Mouse (Mus musculus) small intestine, adult 2 months (tissue): ENCODE measurements around the gene Ssh1. TPM values are rescaled to one million over a fixed set of nuclear protein-coding genes. Genes with fewer than 3 reads are reported as not detected.

ENCODE experiments used
- H3K27ac ChIP-seq: fragments of 200-500 bp; 2 replicates; pipeline ENCODE4 v1.5.1; 2012; ENCODE audit warnings: low read depth, low read length, control low read depth, inconsistent platforms; ENCODE audit not compliant: insufficient read depth
- H3K27me3 ChIP-seq: fragments of 200-500 bp; 2 replicates; pipeline ENCODE4 v1.6.1; 2012; ENCODE audit warnings: mild to moderate bottlenecking, moderate library complexity, low read length, inconsistent platforms; ENCODE audit not compliant: control insufficient read depth, insufficient read depth
- H3K36me3 ChIP-seq: fragments of 200-500 bp; 2 replicates; pipeline ENCODE4 v1.6.1; 2012; ENCODE audit warnings: mild to moderate bottlenecking, low read length, control low read depth, inconsistent platforms; ENCODE audit not compliant: control insufficient read depth, insufficient read depth
- H3K4me1 ChIP-seq: fragments of 200-500 bp; 2 replicates; pipeline ENCODE4 v1.6.1; 2012; ENCODE audit warnings: low read length, inconsistent platforms, mixed read lengths; ENCODE audit not compliant: control insufficient read depth, insufficient read depth, insufficient read length
- H3K4me3 ChIP-seq: fragments of 200-500 bp; 2 replicates; pipeline ENCODE4 v1.5.1; 2012; ENCODE audit warnings: low read depth, mild to moderate bottlenecking, control low read depth, inconsistent platforms, low read length, moderate library complexity
- CTCF ChIP-seq: fragments of 200-500 bp; IDR thresholded peaks from 2 replicates; pipeline ENCODE4 v1.5.1; 2012; ENCODE audit warnings: low read depth, mild to moderate bottlenecking, control low read depth, inconsistent platforms, low read length, moderate library complexity, mixed read lengths; ENCODE audit not compliant: insufficient replicate concordance, insufficient read length; ENCODE audit errors: extremely low read depth
- POLR2A ChIP-seq: fragments of 200-500 bp; IDR thresholded peaks from 2 replicates; pipeline ENCODE4 v1.6.1; 2012; ENCODE audit warnings: low read depth, mild to moderate bottlenecking, control low read depth, inconsistent platforms, low read length, moderate library complexity
- WGBS: fragments of 180-500 bp; shearing (Covaris S2); methylation state at CpG from one replicate; pipeline ENCODE4 v1.1.7; 2018; 5-methylcytosine and 5-hydroxymethylcytosine counted together
- polyA plus RNA-seq: library from polyadenylated mRNA; depleted of rRNA; stranded (reverse); fragments of >200 nt; gene quantifications from 2 replicates; pipeline ENCODE4 v1.2.3, GENCODE M21; 2012

The Ssh1 gene
- polyA plus RNA-seq, 1 experiment = 11.3 TPM

- H3K4me1 ChIP-seq = peaks cover 36% of the 10 kb centered on the region
- H3K4me3 ChIP-seq = no peak overlapping the region
- 25% methylated on average over 2 of the region's 2 CpGs for WGBS
- TF ChIP-seq POLR2A (no peak), CTCF (no peak)
- H3K36me3 ChIP-seq = peaks cover 1% of the 10 kb centered on the region; the same call in 1 of the 2 replicates
- peak overlapping the region; percentile 81 for H3K27ac ChIP-seq
- H3K27me3 ChIP-seq = no peaks in the 10 kb centered on the region
Observed at GRCm38 (mm10) chr5:113985737-113986136, 8.0 kb downstream of the Ssh1 start.

DNA sequence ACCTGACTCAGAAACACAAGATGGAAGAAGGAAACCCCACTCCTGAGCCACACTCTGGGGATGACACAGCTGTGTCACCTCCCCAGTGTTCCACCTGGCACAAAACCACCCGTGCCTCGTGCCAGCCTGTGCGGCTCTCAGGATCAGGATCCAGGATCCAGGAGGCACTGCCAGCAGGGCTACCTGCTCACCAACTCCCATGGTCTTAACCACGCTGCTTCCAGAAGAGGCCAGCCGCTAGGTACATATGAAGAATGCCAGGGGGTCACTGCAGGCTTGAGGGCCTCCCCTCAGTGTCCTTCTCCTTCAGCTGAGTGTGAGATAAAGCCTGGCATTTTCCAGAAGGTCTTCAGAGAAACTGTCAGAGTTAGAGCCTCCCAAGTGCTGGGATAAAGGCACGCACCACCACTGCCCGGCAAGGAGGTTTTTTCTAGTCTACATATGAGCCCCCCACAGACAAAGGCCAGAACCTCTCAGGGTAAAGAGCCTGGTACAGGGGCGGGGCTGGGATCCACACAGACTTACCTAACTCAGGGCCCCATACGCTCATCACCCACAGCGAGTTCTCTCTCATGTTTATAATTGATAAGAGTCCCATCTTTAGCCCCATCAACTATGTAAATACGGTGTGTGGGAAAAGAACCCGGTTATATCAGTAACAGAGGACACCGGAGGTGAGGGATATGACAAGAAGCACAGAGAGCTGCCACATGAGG is 9.5 kb downstream of the Ssh1 start:
- H3K36me3 ChIP-seq = peaks cover 1% of the 10 kb centered on the region; the same call in 1 of the 2 replicates
- 63% methylated on average over 13 of the region's 13 CpGs for WGBS
- H3K27ac ChIP-seq = no peak overlapping the region
- no peak overlapping the region for H3K4me3 ChIP-seq
- no peak for TF ChIP-seq CTCF
- TF ChIP-seq POLR2A = no peak
- no peaks in the 10 kb centered on the region for H3K27me3 ChIP-seq
- H3K4me1 ChIP-seq = peaks cover 37% of the 10 kb centered on the region

DNA sequence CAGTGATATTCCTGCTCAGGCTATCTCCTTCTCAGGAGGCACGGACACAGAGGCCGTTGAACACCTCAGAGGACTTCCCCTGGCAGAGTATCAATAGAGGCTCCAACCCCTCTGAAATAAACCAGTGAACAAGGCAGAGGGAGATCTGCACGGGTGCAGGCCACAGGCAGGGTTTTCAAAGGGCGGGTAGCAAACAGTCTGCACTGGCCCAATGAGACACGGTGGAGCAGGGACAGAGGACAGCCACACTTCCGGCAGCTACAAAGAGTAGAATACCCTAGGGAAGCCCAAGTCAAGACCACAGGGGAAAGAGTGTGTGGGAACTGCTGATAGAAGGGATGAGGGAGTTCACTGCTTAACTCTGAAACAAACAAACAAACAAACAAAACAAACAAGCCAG is 10.2 kb downstream of the Ssh1 start:
- Histone ChIP-seq H3K36me3 (peaks cover 2% of the 10 kb centered on the region; the same call in 1 of the 2 replicates), H3K4me1 (peaks cover 33% of the 10 kb centered on the region), H3K27me3 (no peaks in the 10 kb centered on the region), H3K4me3 (no peak overlapping the region), H3K27ac (no peak overlapping the region)
- 71% methylated on average over 6 of the region's 6 CpGs for WGBS
- TF ChIP-seq POLR2A (no peak), CTCF (no peak)

DNA sequence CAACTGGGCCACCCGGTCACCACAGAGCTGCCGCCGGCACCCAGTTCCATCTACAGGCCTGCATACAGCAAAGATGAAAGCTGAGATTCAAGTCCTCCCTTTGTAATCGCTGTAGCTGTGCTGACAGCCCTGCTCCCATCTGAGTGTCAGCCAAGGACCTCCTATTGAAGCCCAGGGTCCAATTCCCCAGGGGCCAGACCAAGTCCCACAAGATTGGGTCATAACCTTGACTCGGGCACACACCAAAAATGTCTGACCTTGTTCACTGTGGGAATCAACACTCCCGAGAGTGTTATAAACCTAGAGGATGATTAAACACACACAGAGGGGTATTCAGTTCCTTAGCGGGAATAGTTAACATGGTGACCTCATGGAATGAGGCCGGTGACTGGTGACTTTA is 11.9 kb downstream of the Ssh1 start:
- TF ChIP-seq POLR2A (no peak), CTCF (no peak)
- H3K36me3 ChIP-seq = peaks cover 2% of the 10 kb centered on the region; the same call in 1 of the 2 replicates
- H3K4me1 ChIP-seq = peaks cover 31% of the 10 kb centered on the region
- no peak overlapping the region for H3K27ac ChIP-seq
- no peaks in the 10 kb centered on the region for H3K27me3 ChIP-seq
- 83% methylated on average over 8 of the region's 8 CpGs for WGBS
- no peak overlapping the region for H3K4me3 ChIP-seq

DNA sequence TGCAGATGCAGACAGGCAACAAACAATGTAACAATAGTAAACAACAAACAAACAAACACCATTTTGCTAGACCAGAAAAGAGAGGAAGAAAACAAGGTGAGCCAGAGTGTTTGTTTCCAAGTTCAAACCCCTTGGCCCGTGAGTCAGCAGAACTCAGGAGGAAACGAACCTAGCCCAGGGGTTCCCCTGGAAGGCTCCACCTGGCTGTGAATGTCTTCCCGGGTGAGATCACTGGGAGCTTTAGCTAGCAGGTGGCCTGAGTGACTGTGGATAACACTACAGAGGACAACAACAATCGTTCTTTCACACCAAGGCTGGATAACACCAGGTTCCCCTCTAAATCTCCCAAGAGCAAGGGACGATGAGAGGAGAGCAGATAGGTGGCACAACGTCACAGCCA is 12.5 kb downstream of the Ssh1 start:
- no peak for TF ChIP-seq POLR2A
- no peak for TF ChIP-seq CTCF
- WGBS = 41% methylated on average over 6 of the region's 6 CpGs
- Histone ChIP-seq H3K36me3 (peaks cover 2% of the 10 kb centered on the region; the same call in 1 of the 2 replicates), H3K4me3 (no peak overlapping the region), H3K27me3 (no peaks in the 10 kb centered on the region), H3K27ac (0 out of 2 replicates have a peak overlapping the region, but pooled peaks have one; percentile 21), H3K4me1 (peaks cover 26% of the 10 kb centered on the region)

DNA sequence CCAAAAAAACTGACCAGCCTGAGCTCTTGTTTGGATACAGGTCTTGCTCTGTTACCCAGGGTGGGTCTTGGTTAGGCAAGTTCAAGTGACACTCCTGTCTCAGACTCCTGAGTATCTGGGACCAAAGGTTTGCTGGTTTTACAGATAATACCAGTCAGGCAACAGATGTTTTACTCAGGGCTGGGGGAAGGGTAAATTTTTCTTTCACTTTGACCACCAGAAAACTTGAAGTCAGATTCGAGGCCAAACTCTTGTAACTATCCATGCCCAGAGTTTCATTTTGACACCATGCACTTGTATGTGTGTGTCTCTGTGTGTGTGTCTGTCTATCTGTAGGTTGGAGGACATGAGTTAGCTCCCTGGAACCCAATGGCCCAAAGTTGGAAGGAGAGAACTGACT is 13.2 kb downstream of the Ssh1 start:
- Histone ChIP-seq H3K27me3 (no peaks in the 10 kb centered on the region), H3K36me3 (peaks cover 2% of the 10 kb centered on the region; the same call in 1 of the 2 replicates), H3K4me3 (no peak overlapping the region), H3K27ac (peak overlapping the region; percentile 21; the same call in 1 of the 2 replicates), H3K4me1 (peaks cover 26% of the 10 kb centered on the region; the same call in 1 of the 2 replicates)
- whole genome bisulfite sequencing = 8% methylated on average over 1 of the region's 1 CpGs
- TF ChIP-seq CTCF (no peak), POLR2A (no peak)

- no peak overlapping the region for H3K27ac ChIP-seq
- H3K27me3 ChIP-seq = no peaks in the 10 kb centered on the region
- no peak for TF ChIP-seq CTCF
- TF ChIP-seq POLR2A = no peak
- H3K36me3 ChIP-seq = peaks cover 2% of the 10 kb centered on the region; the same call in 1 of the 2 replicates
- H3K4me3 ChIP-seq = no peak overlapping the region
- WGBS = 79% methylated on average over 8 of the region's 8 CpGs
- peaks cover 44% of the 10 kb centered on the region for H3K4me1 ChIP-seq
Observed at GRCm38 (mm10) chr5:113977309-113977708, 16.4 kb downstream of the Ssh1 start.

DNA sequence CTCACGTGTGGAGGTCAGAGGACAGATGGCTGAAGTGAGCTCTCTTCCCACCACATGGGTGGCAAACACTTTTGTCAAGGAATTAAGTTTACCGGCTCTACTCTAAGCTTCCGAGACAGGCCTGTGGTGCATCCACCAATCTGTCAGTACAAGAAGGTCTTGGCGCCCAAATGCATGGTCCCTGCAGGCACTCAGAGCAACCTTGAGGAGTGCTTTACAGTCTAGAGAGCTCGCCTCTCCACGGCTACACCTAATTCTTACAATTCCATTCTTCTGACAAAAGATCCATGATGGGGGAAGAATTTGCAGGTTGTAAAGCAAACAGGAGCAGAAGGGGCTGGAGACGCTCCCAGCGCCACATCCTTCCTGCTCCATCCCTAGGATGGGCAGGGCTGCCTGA is 17.1 kb downstream of the Ssh1 start:
- TF ChIP-seq CTCF (no peak), POLR2A (no peak)
- H3K4me1 ChIP-seq = peaks cover 41% of the 10 kb centered on the region
- no peak overlapping the region for H3K4me3 ChIP-seq
- H3K27me3 ChIP-seq = no peaks in the 10 kb centered on the region
- 0 out of 2 replicates have a peak overlapping the region, but pooled peaks have one; percentile 10 for H3K27ac ChIP-seq
- WGBS = 92% methylated on average over 8 of the region's 8 CpGs
- 0 out of 2 replicates have a peak, but pooled peaks cover 2% of the 10 kb centered on the region for H3K36me3 ChIP-seq
